Mouse (Mus musculus) embryo, embryonic 10.5 days (tissue): ENCODE data around the gene Nufip1.

ENCODE experiments used
- DNase-seq: peaks from one replicate; pipeline ENCODE4 v3.0.0-alpha.2; 2015; ENCODE audit warnings: low spot score

Gene Nufip1

DNA sequence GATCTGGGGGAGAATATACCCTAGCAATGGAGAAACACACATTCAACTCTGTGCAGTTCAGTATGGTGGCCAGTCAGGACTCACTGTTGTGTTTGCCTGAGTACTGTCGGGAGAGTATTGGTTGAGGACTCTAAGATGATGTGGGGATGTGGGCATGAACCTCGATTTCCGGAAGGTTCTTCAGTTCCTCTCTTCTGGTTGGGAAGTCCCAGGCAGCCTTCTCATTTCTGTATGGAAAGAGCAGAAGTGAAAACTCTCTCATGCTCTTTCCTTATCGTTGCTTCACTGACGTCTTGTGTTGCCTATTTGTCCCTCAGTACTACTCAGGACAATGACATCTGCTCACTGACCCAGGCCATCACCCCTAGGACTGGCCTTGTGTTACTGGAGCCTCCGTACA is 68.7 kb downstream of the Nufip1 start:
- DNase-seq: no peak

DNA sequence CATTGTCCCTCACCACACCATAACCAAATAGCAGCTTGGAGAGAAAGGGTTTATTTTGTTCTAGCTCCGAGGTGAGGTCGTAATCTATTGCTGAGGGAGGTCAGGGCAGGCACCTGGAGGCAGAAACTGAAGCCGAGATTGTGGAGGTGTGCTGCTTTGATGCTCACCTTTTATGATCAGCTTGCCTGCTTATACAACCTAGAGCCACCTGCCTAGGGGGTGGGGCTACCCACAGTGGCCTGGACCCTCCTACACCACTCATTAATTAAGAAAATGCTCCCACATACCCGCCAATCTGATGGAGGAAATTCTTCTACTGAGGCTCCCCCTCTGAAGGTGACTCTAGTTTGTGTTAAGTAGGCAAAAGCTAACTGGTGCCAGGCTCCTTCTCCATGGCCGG is 74.7 kb downstream of the Nufip1 start:
- DNase-seq: no peak

- no peak for DNase-seq
These were observed 75.6 kb downstream of the Nufip1 start for GRCm38 (mm10) chr14:76186299-76186698.
